Comparison of ENCODE assay signal across 10 mouse cellular contexts in the genomic region with DNA sequence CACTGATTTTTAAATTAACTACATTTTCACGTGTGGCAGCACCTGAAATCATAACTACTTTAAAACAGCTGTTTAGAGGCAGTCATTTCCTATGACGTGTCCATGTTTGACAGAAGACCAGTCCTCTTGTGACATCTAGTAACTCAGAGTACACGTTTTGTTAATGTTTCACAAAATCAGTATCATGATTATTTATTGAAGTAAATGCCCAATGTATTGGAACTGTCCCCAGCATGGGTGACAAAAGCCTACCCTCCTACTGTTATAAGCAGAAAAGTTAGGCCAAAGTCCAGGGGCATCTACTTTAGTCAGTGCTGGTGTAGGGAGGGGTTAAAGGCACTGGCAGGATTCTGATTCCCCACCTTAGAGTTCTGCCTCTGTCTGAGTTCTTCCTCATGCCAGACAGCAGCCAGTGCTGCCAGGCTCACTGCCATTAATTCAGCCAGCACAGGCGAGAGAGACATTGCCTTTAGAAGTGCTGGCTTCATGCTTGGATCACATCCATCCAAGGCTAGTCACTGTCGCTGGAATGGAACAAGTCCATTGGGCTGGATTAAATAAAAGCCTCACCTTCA.
"Had no signal": no experiment of that assay in that cellular context is flagged by ENCODE, and none has a peak within 500 bp of the region (broad histone marks: within the 10 kb centered on the region; RNA-seq: fewer than 3 reads in every experiment).

No protein-coding gene starts in this region.

- H3K9me3 ChIP-seq: limb, embryonic 10.5 days had no signal

- H3K9ac ChIP-seq: liver, embryonic 14.5 days had no signal

- H3K4me3 ChIP-seq: left cerebral cortex, adult 2 months; limb, embryonic 10.5 days had no signal

- DNase-seq: lung, adult 2 months; lung, postnatal 36 days; thymus, adult 18-20 months; thymus, postnatal 14 days had no signal

- ATAC-seq: hindbrain, embryonic 16.5 days; lung, postnatal 0 days; midbrain, embryonic 16.5 days had no signal

- H3K27ac ChIP-seq: left cerebral cortex, adult 2 months; limb, embryonic 10.5 days; liver, embryonic 14.5 days had no signal
